10 mouse cellular contexts compared by ENCODE assay signal in the genomic region with DNA sequence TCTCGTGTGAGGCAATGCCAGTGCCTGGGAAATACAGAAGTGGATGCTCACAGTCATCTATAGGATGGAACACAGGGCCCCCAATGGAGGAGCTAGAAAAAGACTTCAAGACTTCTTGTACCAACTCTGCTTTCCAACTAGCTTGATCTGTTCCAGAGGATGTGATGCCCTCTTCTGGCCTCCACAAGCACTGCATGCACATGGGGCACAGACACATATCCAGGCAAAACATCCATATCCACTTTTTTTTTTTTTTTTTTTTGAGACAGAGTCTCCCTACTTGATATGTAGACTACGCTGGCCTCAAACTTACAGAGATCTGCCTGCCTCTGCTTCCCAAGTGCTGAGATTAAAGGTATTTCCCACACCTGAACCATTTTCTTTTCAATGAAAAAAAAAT. TPM values are rescaled to one million over a fixed set of nuclear protein-coding genes. Genes with fewer than 3 reads are reported as not detected.
DNase-seq lines count a peak whose midpoint lies in the region; ATAC-seq and TF ChIP-seq lines count a peak whose summit lies in the region.
"Had no signal": no experiment of that assay in that cellular context is flagged by ENCODE, and none has a peak within 500 bp of the region (broad histone marks: within the 10 kb centered on the region; RNA-seq: fewer than 3 reads in every experiment).

No protein-coding gene starts in this region.

- 94% methylated on average over 2 of the region's 2 CpGs for WGBS in intestine, postnatal 0 days
- 88% methylated on average over 2 of the region's 2 CpGs for WGBS in intestine, embryonic 16.5 days
- 90% methylated on average over 2 of the region's 2 CpGs for WGBS in stomach, postnatal 0 days

- no peaks in the 10 kb centered on the region for H3K4me1 ChIP-seq in intestine, postnatal 0 days (replicated peaks; ENCODE audit: control insufficient read depth, insufficient read depth, low read length)
- no peaks in the 10 kb centered on the region for H3K4me1 ChIP-seq in intestine, embryonic 16.5 days (ENCODE audit: control insufficient read depth, insufficient read depth, low read length)
- no peaks in the 10 kb centered on the region for H3K4me1 ChIP-seq in stomach, postnatal 0 days (replicated peaks; ENCODE audit: control insufficient read depth, insufficient read depth)
- H3K4me1 ChIP-seq: heart, embryonic 15.5 days; limb, embryonic 15.5 days had no signal

- H3K36me3 ChIP-seq in intestine, postnatal 0 days (ENCODE audit: control insufficient read depth, insufficient read depth) = no peaks in the 10 kb centered on the region
- no peaks in the 10 kb centered on the region for H3K36me3 ChIP-seq in intestine, embryonic 16.5 days (ENCODE audit: control insufficient read depth, insufficient read depth, low read length)
- H3K36me3 ChIP-seq in stomach, postnatal 0 days (ENCODE audit: control insufficient read depth, insufficient read depth, low read length) = no peaks in the 10 kb centered on the region
- H3K36me3 ChIP-seq: heart, embryonic 15.5 days; limb, embryonic 15.5 days had no signal

- no peak overlapping the region for H3K27ac ChIP-seq in intestine, postnatal 0 days (ENCODE audit: low read depth, low read length)
- H3K27ac ChIP-seq in intestine, embryonic 16.5 days (ENCODE audit: low read length) = no peak overlapping the region
- no peak overlapping the region for H3K27ac ChIP-seq in stomach, postnatal 0 days (replicated peaks)
- H3K27ac ChIP-seq: heart, embryonic 15.5 days; limb, embryonic 15.5 days had no signal

- H3K4me2 ChIP-seq in intestine, postnatal 0 days (replicated peaks; ENCODE audit: low read depth) = no peak overlapping the region
- H3K4me2 ChIP-seq in intestine, embryonic 16.5 days (ENCODE audit: low read depth, low read length) = no peak overlapping the region
- no peak overlapping the region for H3K4me2 ChIP-seq in stomach, postnatal 0 days (replicated peaks; ENCODE audit: low read depth)
- H3K4me2 ChIP-seq: heart, embryonic 15.5 days; limb, embryonic 15.5 days had no signal

- no peaks in the 10 kb centered on the region for H3K27me3 ChIP-seq in intestine, postnatal 0 days (replicated peaks; ENCODE audit: control insufficient read depth, insufficient read depth, low read length)
- H3K27me3 ChIP-seq in intestine, embryonic 16.5 days (replicated peaks; ENCODE audit: control insufficient read depth, insufficient read depth, low read length) = no peaks in the 10 kb centered on the region
- H3K27me3 ChIP-seq in stomach, postnatal 0 days (ENCODE audit: control insufficient read depth, insufficient read depth, low read length) = no peaks in the 10 kb centered on the region
- H3K27me3 ChIP-seq: heart, embryonic 15.5 days; limb, embryonic 15.5 days had no signal

- no peak overlapping the region for H3K9ac ChIP-seq in intestine, postnatal 0 days (ENCODE audit: low read depth, low read length)
- no peak overlapping the region for H3K9ac ChIP-seq in intestine, embryonic 16.5 days (ENCODE audit: low read depth, low read length)
- H3K9ac ChIP-seq in stomach, postnatal 0 days (ENCODE audit: low read length) = no peak overlapping the region
- H3K9ac ChIP-seq: heart, embryonic 15.5 days; limb, embryonic 15.5 days had no signal

- no peak overlapping the region for H3K4me3 ChIP-seq in intestine, postnatal 0 days (ENCODE audit: low read depth, low read length)
- no peak overlapping the region for H3K4me3 ChIP-seq in intestine, embryonic 16.5 days (ENCODE audit: low read length)
- no peak overlapping the region for H3K4me3 ChIP-seq in stomach, postnatal 0 days (ENCODE audit: low read depth, low read length)
- H3K4me3 ChIP-seq: heart, embryonic 15.5 days; limb, embryonic 15.5 days had no signal

- TF ChIP-seq EP300 in stomach, postnatal 0 days (optimal IDR thresholded peaks at IDR 0.05) = no peak

- peak; percentile 39 for TF ChIP-seq CTCF in intestine, postnatal 0 days (IDR thresholded peaks at IDR 0.05; ENCODE audit: low read depth)
- peak; percentile 43 for TF ChIP-seq CTCF in stomach, postnatal 0 days (IDR thresholded peaks at IDR 0.05; ENCODE audit: low read depth)

- peak; percentile 5 for DNase-seq in thymus, postnatal 0 days (ENCODE audit: low spot score)
- no peak for DNase-seq in thymus, postnatal 25 days
- no peak for DNase-seq in stomach, postnatal 0 days (ENCODE audit: low spot score)
- DNase-seq in gastrocnemius, postnatal 25 days = no peak
- DNase-seq in adipocyte (ENCODE audit: low spot score) = no peak

- no peak for ATAC-seq in intestine, postnatal 0 days
- ATAC-seq in intestine, embryonic 16.5 days = no peak
- peak; percentile 72; the same call in 1 of the 2 replicates for ATAC-seq in erythroblast, adult 5-6 weeks (replicated peaks; ENCODE audit: low FRiP score, poor library complexity, severe bottlenecking)
- no peak for ATAC-seq in stomach, postnatal 0 days (ENCODE audit: low FRiP score, low TSS enrichment)

- no peaks in the 10 kb centered on the region for H3K9me3 ChIP-seq in intestine, postnatal 0 days (ENCODE audit: control insufficient read depth)
- no peaks in the 10 kb centered on the region for H3K9me3 ChIP-seq in intestine, embryonic 16.5 days (ENCODE audit: control insufficient read depth, low read length)
- no peaks in the 10 kb centered on the region for H3K9me3 ChIP-seq in stomach, postnatal 0 days (ENCODE audit: control insufficient read depth, low read length)
- H3K9me3 ChIP-seq: heart, embryonic 15.5 days; limb, embryonic 15.5 days had no signal

RNA-seq across cellular contexts. Expression of a gene that starts 32.0 kb away (rescaled TPM):
- polyA plus RNA-seq in intestine, postnatal 0 days (2015; fragmentation: Nextera tagmentation; extraction: Ambion mirVana) = 5.7 and 7.5 TPM in 2 replicates
- polyA plus RNA-seq in intestine, embryonic 16.5 days (2015; fragmentation: Nextera tagmentation; extraction: Ambion mirVana) = 5.1 and 6.0 TPM in 2 replicates
- polyA plus RNA-seq in thymus, postnatal 0 days (2015; fragmentation: Nextera tagmentation; extraction: Ambion mirVana) = 20.8 and 27.1 TPM in 2 replicates
- total RNA-seq in erythroblast, adult 5-6 weeks (2015; ENCODE audit: low replicate concordance) = 25.0 and 37.2 TPM in 2 replicates
- 30.1 and 31.7 TPM in 2 replicates for total RNA-seq in erythroblast, adult 5-6 weeks (2017; ENCODE audit: low replicate concordance)
- 9.1 and 9.5 TPM in 2 replicates for polyA plus RNA-seq in stomach, postnatal 0 days (2015; fragmentation: Nextera tagmentation; extraction: Ambion mirVana)
- total RNA-seq in gastrocnemius, postnatal 25 days (2021) = 10 to 100 TPM in 1 of 2 experiments, 1 to 10 TPM in 1; 9.2 to 11.7 TPM

RNA-seq across cellular contexts. Expression of a gene that starts 41.4 kb away (rescaled TPM):
- polyA plus RNA-seq in intestine, postnatal 0 days (2015; fragmentation: Nextera tagmentation; extraction: Ambion mirVana) = 15.7 and 16.2 TPM in 2 replicates
- 12.2 and 18.6 TPM in 2 replicates for polyA plus RNA-seq in intestine, embryonic 16.5 days (2015; fragmentation: Nextera tagmentation; extraction: Ambion mirVana)
- polyA plus RNA-seq in thymus, postnatal 0 days (2015; fragmentation: Nextera tagmentation; extraction: Ambion mirVana) = 25.4 and 28.2 TPM in 2 replicates
- 9.2 and 24.8 TPM in 2 replicates for total RNA-seq in erythroblast, adult 5-6 weeks (2015; ENCODE audit: low replicate concordance)
- total RNA-seq in erythroblast, adult 5-6 weeks (2017; ENCODE audit: low replicate concordance) = 21.9 and 27.2 TPM in 2 replicates
- 20.8 and 22.4 TPM in 2 replicates for polyA plus RNA-seq in stomach, postnatal 0 days (2015; fragmentation: Nextera tagmentation; extraction: Ambion mirVana)
- 10 to 100 TPM; 31.2 to 31.4 TPM for total RNA-seq in gastrocnemius, postnatal 25 days (2021)
